Mouse (Mus musculus): ENCODE results near the gene Fbxo8.

DNA sequence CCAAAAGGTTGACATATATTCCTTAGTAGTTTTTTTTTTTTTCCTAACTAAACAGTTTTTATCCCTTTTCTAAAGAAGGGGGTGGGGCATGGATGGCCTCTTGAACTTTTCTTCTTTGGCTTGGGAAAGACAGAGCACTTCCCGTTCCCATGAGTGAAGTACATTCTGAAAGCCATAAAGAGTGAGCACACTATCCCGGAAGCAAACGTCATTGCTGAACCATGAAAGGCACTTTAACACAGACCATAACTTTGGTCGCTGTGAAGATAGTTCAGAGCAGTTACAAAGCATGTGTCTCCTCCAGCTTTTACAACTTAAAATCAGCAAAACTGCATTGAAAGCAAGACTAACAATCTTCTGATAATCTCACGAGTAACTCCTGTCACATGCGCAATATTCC lies 32.0 kb upstream of the Fbxo8 start:
- TF ChIP-seq GATA1 (IDR thresholded peaks at IDR 0.05; ENCODE audit: borderline replicate concordance, low read length) (no peak), FLI1 (IDR thresholded peaks at IDR 0.05; ENCODE audit: low read length) (no peak)

Measured in megakaryocyte, embryonic 14.5 days (primary cell).